Comparison of ENCODE assay signal across 1 mouse cellular context in genomic region chr4:152265791-152266190, GRCm38 (mm10).
TF ChIP-seq lines count a peak whose summit lies in the region.

No protein-coding gene starts in this region.

TF ChIP-seq in ES-E14, 5 proteins besides CTCF, POLR2A, EP300 and RAD21:
- TF ChIP-seq ZC3H11A (IDR thresholded peaks at IDR 0.05; ENCODE audit: borderline replicate concordance, low read depth, low read length) (no peak), CHD2 (IDR thresholded peaks at IDR 0.05; ENCODE audit: low read depth, low read length) (no peak), HCFC1 (IDR thresholded peaks at IDR 0.05; ENCODE audit: borderline replicate concordance, insufficient read depth, low read length) (no peak), MAFK (IDR thresholded peaks at IDR 0.05; ENCODE audit: insufficient read depth, low read depth, low read length) (no peak), ZNF384 (IDR thresholded peaks at IDR 0.05; ENCODE audit: low read depth, low read length) (no peak)
